Mouse (Mus musculus) ES-Bruce4 (cell line): Measurements from ENCODE around the gene Sdc1. TPM values are rescaled to one million over a fixed set of nuclear protein-coding genes. Genes with fewer than 3 reads are reported as not detected.

ENCODE experiments used
- H3K27ac ChIP-seq: 2 replicates; pipeline ENCODE4 v1.5.1; 2012; ENCODE audit warnings: low read length, inconsistent platforms; ENCODE audit not compliant: insufficient read depth
- H3K27me3 ChIP-seq: 2 replicates; pipeline ENCODE4 v1.6.1; 2012; ENCODE audit warnings: mild to moderate bottlenecking, low read length, inconsistent platforms; ENCODE audit not compliant: control insufficient read depth, poor library complexity, insufficient read depth, severe bottlenecking
- H3K36me3 ChIP-seq: 2 replicates; pipeline ENCODE4 v1.6.1; 2012; ENCODE audit warnings: inconsistent platforms, mild to moderate bottlenecking, low read length, moderate library complexity; ENCODE audit not compliant: control insufficient read depth, poor library complexity, insufficient read depth, severe bottlenecking
- H3K4me1 ChIP-seq: one replicate; pipeline ENCODE4 v1.8.1; 2011; ENCODE audit warnings: low read length; ENCODE audit not compliant: control insufficient read depth, insufficient read depth
- H3K4me3 ChIP-seq: 2 replicates; pipeline ENCODE4 v1.5.1; 2011; ENCODE audit warnings: low read depth, mild to moderate bottlenecking, low read length
- H3K9ac ChIP-seq: 2 replicates; pipeline ENCODE4 v1.6.1; 2012; ENCODE audit warnings: low read depth, mild to moderate bottlenecking, inconsistent platforms; ENCODE audit not compliant: poor library complexity, severe bottlenecking
- H3K9me3 ChIP-seq: replicated peaks from 2 replicates; pipeline ENCODE4 v1.6.1; 2012; ENCODE audit warnings: mild to moderate bottlenecking, low read length, inconsistent platforms; ENCODE audit not compliant: control insufficient read depth, poor library complexity, insufficient read depth, severe bottlenecking
- CTCF ChIP-seq: IDR thresholded peaks from one replicate; pipeline ENCODE4 v1.8.1; 2011; ENCODE audit warnings: low read depth, low read length
- EP300 ChIP-seq: IDR thresholded peaks from 2 replicates; pipeline ENCODE4 v1.6.1; 2011; ENCODE audit warnings: low read depth, low read length; ENCODE audit not compliant: insufficient read depth
- POLR2A ChIP-seq: IDR thresholded peaks from one replicate; pipeline ENCODE4 v1.8.1; 2011; ENCODE audit warnings: low read length; ENCODE audit not compliant: insufficient read depth
- polyA plus RNA-seq: library from polyadenylated mRNA; stranded (reverse); fragments of >200 nt; gene quantifications from 2 replicates; pipeline ENCODE4 v1.2.4, GENCODE M21; 2011; ENCODE audit warnings: low read depth; ENCODE audit not compliant: missing spikeins, insufficient read depth, insufficient read length

Sdc1 gene
- polyA plus RNA-seq, 1 experiment, result 41.8 TPM

- Histone ChIP-seq H3K9ac (no peak overlapping the region), H3K36me3 (no peaks in the 10 kb centered on the region), H3K27ac (no peak overlapping the region), H3K27me3 (no peaks in the 10 kb centered on the region), H3K9me3 (no peaks in the 10 kb centered on the region), H3K4me3 (no peak overlapping the region), H3K4me1 (no peaks in the 10 kb centered on the region)
- no peak for TF ChIP-seq EP300
- TF ChIP-seq POLR2A, result no peak
- no peak for TF ChIP-seq CTCF
These were observed 71.6 kb downstream of the Sdc1 start for GRCm38 (mm10) chr12:8842725-8843124.

Other genes with a start within 250 kb of the Sdc1 start
- not detected in 2 replicates for gene Slc7a15, start 172.3 kb upstream of the Sdc1 start, polyA plus RNA-seq
- 204 and 210 TPM in 2 replicates for gene Pum2, start 97.2 kb upstream of the Sdc1 start, polyA plus RNA-seq
- gene Laptm4a, start 150.3 kb downstream of the Sdc1 start, polyA plus RNA-seq, result 347 and 371 TPM in 2 replicates
- 6.1 and 6.6 TPM in 2 replicates for gene Matn3, start 176.6 kb downstream of the Sdc1 start, polyA plus RNA-seq
- 69.6 and 72.4 TPM in 2 replicates for gene Wdr35, start 202.6 kb downstream of the Sdc1 start, polyA plus RNA-seq